Mouse (Mus musculus) T-helper 2 cell (primary cell): ENCODE data around the gene Vmn1r84.

ENCODE experiments used
- in situ Hi-C: fragments of 300-600 bp; cut with MboI, MseI; formaldehyde crosslinking; loops from one replicate; pipeline ENCODE4 v1.15.1; 2025; ENCODE audit warnings: high pct_unique_total_duplicates

The Vmn1r84 gene

DNA sequence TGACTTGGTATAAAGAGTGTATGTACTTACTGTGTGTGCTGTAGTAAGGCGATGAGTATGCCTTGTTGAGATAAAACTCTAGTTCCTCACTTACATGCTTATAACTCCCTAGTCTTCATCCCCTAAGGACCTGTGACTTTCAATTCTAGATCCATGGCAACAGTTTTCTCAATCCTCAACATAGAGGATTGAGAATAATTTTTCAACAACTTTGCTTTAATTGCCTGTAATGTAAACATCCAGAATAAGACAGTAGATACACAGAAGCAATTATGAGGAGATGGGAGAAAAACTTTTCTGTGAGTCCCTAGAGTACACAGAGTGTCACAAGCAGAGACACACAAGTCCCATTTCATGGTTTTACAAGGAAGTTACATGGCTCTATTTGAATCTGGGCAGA, at the start of gene Vmn1r84:
TSS of gene Vmn1r84 (minus strand) at position 101 of the 400 bp plus-strand sequence.
- in situ Hi-C loops: no loop called here

GRCm38 (mm10) chr7:12329381-12329780, 39.7 kb downstream of the Vmn1r84 start, which contains the start of gene Vmn1r83:
Gene Vmn1r83, minus strand, starts transcription at chr7:12329481.
- in situ Hi-C loops: no loop called here
